Mouse (Mus musculus): Measurements from ENCODE around the gene Pik3ca. TPM values are rescaled to one million over a fixed set of nuclear protein-coding genes. Genes with fewer than 3 reads are reported as not detected.

The Pik3ca gene
- polyA plus RNA-seq, 1 experiment = 24.0 TPM

DNA sequence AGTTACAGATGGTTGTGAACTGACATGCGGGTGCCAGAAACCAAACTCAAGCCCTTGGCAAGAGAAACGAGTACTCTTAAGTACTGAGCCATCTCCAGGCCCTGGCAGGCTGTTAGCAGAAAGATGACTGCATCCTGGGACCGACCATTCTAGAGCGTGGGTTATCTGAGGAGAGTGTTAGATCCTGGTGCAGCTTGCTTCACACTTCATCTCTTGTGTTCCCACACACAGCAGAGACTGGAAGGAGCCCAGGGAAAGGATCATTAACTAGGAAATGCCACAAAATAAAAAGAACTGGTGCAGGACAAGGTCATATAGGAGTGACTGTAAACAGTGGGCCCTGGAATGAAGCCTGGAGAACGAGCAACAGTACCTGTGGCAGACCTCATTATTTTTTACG is 73.6 kb downstream of the Pik3ca start:
- Histone ChIP-seq H3K4me3 (ENCODE audit: low read depth, low read length) (no peak overlapping the region), H3K36me3 (ENCODE audit: control insufficient read depth, insufficient read depth, low read length, poor library complexity, severe bottlenecking) (no peaks in the 10 kb centered on the region), H3K27ac (ENCODE audit: insufficient read depth, low read length) (no peak overlapping the region), H3K9me3 (replicated peaks; ENCODE audit: control insufficient read depth, insufficient read depth, low read length, poor library complexity, severe bottlenecking) (no peaks in the 10 kb centered on the region), H3K27me3 (ENCODE audit: control insufficient read depth, insufficient read depth, low read length, poor library complexity, severe bottlenecking) (no peaks in the 10 kb centered on the region), H3K9ac (ENCODE audit: low read depth, poor library complexity, severe bottlenecking) (no peak overlapping the region), H3K4me1 (ENCODE audit: control insufficient read depth, insufficient read depth, low read length) (no peaks in the 10 kb centered on the region)
- TF ChIP-seq CTCF (IDR thresholded peaks at IDR 0.05; ENCODE audit: low read depth, low read length) = no peak
- no peak for TF ChIP-seq POLR2A (IDR thresholded peaks at IDR 0.05; ENCODE audit: insufficient read depth, low read length)
- TF ChIP-seq EP300 (IDR thresholded peaks at IDR 0.05; ENCODE audit: insufficient read depth, low read depth, low read length) = no peak

DNA sequence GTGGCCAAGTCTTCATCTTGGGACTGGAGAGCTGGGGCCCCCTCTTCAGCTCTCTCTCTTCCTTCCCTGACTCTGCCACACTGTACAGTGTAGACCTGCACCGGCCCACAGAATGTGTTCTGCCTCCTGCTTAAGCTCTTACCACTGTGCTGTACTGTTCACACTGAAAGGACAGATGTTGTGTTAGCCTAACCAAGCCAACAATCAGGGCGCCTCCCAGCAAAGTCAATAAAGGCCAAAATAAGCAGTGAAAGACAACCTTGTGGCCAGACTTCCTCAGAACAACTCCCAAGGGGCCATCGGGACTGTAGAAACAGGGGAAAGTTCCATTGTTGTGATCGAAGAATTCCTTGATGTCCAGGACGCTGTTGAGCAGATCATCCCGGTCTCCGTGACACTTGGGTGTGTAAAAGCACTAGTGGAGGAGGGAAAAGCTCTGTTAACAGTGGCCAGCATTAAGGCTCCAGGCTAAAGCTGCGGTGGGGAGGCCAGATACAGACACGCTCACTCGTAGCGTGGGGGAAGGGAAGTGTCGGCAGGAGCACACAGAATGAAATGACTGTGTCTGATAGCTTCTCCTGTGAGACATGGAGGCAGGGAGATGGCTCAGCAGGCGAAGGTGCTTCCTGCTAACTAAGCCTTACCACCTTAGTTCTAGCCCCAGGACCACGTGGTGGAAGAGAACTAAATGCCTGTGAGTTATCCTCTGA is 74.9 kb downstream of the Pik3ca start:
- Histone ChIP-seq H3K27ac (ENCODE audit: insufficient read depth, low read length) (no peak overlapping the region), H3K27me3 (ENCODE audit: control insufficient read depth, insufficient read depth, low read length, poor library complexity, severe bottlenecking) (no peaks in the 10 kb centered on the region), H3K9me3 (replicated peaks; ENCODE audit: control insufficient read depth, insufficient read depth, low read length, poor library complexity, severe bottlenecking) (no peaks in the 10 kb centered on the region), H3K4me3 (ENCODE audit: low read depth, low read length) (no peak overlapping the region), H3K9ac (ENCODE audit: low read depth, poor library complexity, severe bottlenecking) (no peak overlapping the region), H3K4me1 (ENCODE audit: control insufficient read depth, insufficient read depth, low read length) (no peaks in the 10 kb centered on the region), H3K36me3 (ENCODE audit: control insufficient read depth, insufficient read depth, low read length, poor library complexity, severe bottlenecking) (no peaks in the 10 kb centered on the region)
- TF ChIP-seq POLR2A (IDR thresholded peaks at IDR 0.05; ENCODE audit: insufficient read depth, low read length) (no peak), EP300 (IDR thresholded peaks at IDR 0.05; ENCODE audit: insufficient read depth, low read depth, low read length) (no peak), CTCF (IDR thresholded peaks at IDR 0.05; ENCODE audit: low read depth, low read length) (no peak)

DNA sequence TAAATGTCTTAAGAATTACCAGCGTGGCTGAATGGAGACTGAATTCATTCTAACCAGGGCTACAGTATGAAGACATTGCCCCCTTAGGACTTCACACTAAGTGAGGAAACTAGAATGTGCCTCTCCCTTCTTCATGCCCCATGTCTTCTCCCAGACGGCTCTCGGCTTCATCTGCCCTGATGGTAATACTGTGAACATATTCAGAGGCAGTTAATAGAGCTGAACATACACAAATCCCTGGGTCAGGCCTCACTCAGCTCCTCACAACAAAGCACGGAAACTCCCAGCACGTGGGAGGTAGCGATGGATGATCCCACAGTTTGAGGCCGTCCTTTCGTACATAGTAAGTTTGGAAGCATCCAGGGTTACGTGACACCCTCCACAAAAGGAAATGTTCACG is 75.7 kb downstream of the Pik3ca start:
- H3K36me3 ChIP-seq (ENCODE audit: control insufficient read depth, insufficient read depth, low read length, poor library complexity, severe bottlenecking) = no peaks in the 10 kb centered on the region
- H3K4me1 ChIP-seq (ENCODE audit: control insufficient read depth, insufficient read depth, low read length) = no peaks in the 10 kb centered on the region
- no peak for TF ChIP-seq CTCF (IDR thresholded peaks at IDR 0.05; ENCODE audit: low read depth, low read length)
- TF ChIP-seq EP300 (IDR thresholded peaks at IDR 0.05; ENCODE audit: insufficient read depth, low read depth, low read length) = no peak
- no peak for TF ChIP-seq POLR2A (IDR thresholded peaks at IDR 0.05; ENCODE audit: insufficient read depth, low read length)

GRCm38 (mm10) chr3:32479961-32480360 is 82.5 kb downstream of the Pik3ca start:
- Histone ChIP-seq H3K27ac (ENCODE audit: insufficient read depth, low read length) (no peak overlapping the region), H3K4me3 (ENCODE audit: low read depth, low read length) (no peak overlapping the region), H3K36me3 (ENCODE audit: control insufficient read depth, insufficient read depth, low read length, poor library complexity, severe bottlenecking) (no peaks in the 10 kb centered on the region), H3K4me1 (ENCODE audit: control insufficient read depth, insufficient read depth, low read length) (no peaks in the 10 kb centered on the region), H3K9me3 (replicated peaks; ENCODE audit: control insufficient read depth, insufficient read depth, low read length, poor library complexity, severe bottlenecking) (no peaks in the 10 kb centered on the region), H3K27me3 (ENCODE audit: control insufficient read depth, insufficient read depth, low read length, poor library complexity, severe bottlenecking) (no peaks in the 10 kb centered on the region), H3K9ac (ENCODE audit: low read depth, poor library complexity, severe bottlenecking) (no peak overlapping the region)
- TF ChIP-seq CTCF (IDR thresholded peaks at IDR 0.05; ENCODE audit: low read depth, low read length) = no peak
- no peak for TF ChIP-seq POLR2A (IDR thresholded peaks at IDR 0.05; ENCODE audit: insufficient read depth, low read length)
- TF ChIP-seq EP300 (IDR thresholded peaks at IDR 0.05; ENCODE audit: insufficient read depth, low read depth, low read length) = no peak

More for the DNA sequence above, 75.7 kb downstream of the Pik3ca start:
- no peak overlapping the region for H3K4me3 ChIP-seq (ENCODE audit: low read depth, low read length)
- H3K27me3 ChIP-seq (ENCODE audit: control insufficient read depth, insufficient read depth, low read length, poor library complexity, severe bottlenecking) = no peaks in the 10 kb centered on the region
- H3K27ac ChIP-seq (ENCODE audit: insufficient read depth, low read length) = no peak overlapping the region
- H3K9ac ChIP-seq (ENCODE audit: low read depth, poor library complexity, severe bottlenecking) = no peak overlapping the region
- H3K9me3 ChIP-seq (replicated peaks; ENCODE audit: control insufficient read depth, insufficient read depth, low read length, poor library complexity, severe bottlenecking) = no peaks in the 10 kb centered on the region

DNA sequence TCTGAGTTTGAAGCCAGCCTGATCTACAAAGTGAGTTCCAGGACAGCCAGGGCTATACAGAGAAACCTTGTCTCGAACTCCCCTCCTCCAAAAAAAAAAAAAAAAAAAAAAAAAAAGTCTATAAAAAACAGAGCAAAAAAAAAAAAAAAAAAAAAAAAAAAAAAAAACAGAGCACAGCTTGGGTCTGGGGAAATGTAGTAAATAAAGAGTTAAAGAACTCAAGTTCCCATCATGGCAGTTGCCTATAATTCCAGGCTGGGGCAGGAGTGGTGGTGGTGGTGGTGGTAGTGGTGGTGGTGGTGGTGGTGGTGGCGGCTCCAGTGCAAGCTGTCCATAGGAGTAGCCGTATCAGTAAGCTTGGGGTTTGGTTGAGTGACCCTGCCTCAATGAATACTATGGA is 85.6 kb downstream of the Pik3ca start:
- no peaks in the 10 kb centered on the region for H3K4me1 ChIP-seq (ENCODE audit: control insufficient read depth, insufficient read depth, low read length)
- no peak for TF ChIP-seq EP300 (IDR thresholded peaks at IDR 0.05; ENCODE audit: insufficient read depth, low read depth, low read length)
- TF ChIP-seq CTCF (IDR thresholded peaks at IDR 0.05; ENCODE audit: low read depth, low read length) = no peak
- TF ChIP-seq POLR2A (IDR thresholded peaks at IDR 0.05; ENCODE audit: insufficient read depth, low read length) = no peak
- H3K9me3 ChIP-seq (replicated peaks; ENCODE audit: control insufficient read depth, insufficient read depth, low read length, poor library complexity, severe bottlenecking) = no peaks in the 10 kb centered on the region
- no peaks in the 10 kb centered on the region for H3K27me3 ChIP-seq (ENCODE audit: control insufficient read depth, insufficient read depth, low read length, poor library complexity, severe bottlenecking)
- no peak overlapping the region for H3K27ac ChIP-seq (ENCODE audit: insufficient read depth, low read length)
- H3K9ac ChIP-seq (ENCODE audit: low read depth, poor library complexity, severe bottlenecking) = no peak overlapping the region
- H3K4me3 ChIP-seq (ENCODE audit: low read depth, low read length) = no peak overlapping the region
- no peaks in the 10 kb centered on the region for H3K36me3 ChIP-seq (ENCODE audit: control insufficient read depth, insufficient read depth, low read length, poor library complexity, severe bottlenecking)

DNA sequence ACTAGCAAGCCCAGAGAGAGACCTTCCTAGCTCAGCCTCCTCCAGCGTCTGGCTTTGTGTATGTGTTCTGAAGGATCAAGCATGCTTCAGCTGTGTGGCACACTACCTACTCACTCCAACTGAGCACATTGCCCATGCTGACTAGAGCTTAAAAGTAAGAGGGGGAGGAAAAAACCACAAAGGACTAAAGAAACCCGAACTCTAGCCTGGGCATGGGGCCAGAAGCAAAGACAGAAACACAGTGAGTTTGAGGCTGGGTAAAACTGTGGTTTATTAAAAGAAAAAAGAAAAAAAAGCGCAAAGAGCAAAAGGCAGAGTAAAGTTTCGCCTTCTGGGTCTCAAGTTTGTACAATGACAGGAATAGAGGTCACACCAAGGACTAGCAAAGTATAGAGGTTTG is 89.1 kb downstream of the Pik3ca start:
- Histone ChIP-seq H3K36me3 (ENCODE audit: control insufficient read depth, insufficient read depth, low read length, poor library complexity, severe bottlenecking) (no peaks in the 10 kb centered on the region), H3K9me3 (replicated peaks; ENCODE audit: control insufficient read depth, insufficient read depth, low read length, poor library complexity, severe bottlenecking) (no peaks in the 10 kb centered on the region), H3K9ac (ENCODE audit: low read depth, poor library complexity, severe bottlenecking) (no peak overlapping the region), H3K27me3 (ENCODE audit: control insufficient read depth, insufficient read depth, low read length, poor library complexity, severe bottlenecking) (no peaks in the 10 kb centered on the region), H3K4me1 (ENCODE audit: control insufficient read depth, insufficient read depth, low read length) (no peaks in the 10 kb centered on the region), H3K27ac (ENCODE audit: insufficient read depth, low read length) (no peak overlapping the region), H3K4me3 (ENCODE audit: low read depth, low read length) (no peak overlapping the region)
- no peak for TF ChIP-seq EP300 (IDR thresholded peaks at IDR 0.05; ENCODE audit: insufficient read depth, low read depth, low read length)
- TF ChIP-seq POLR2A (IDR thresholded peaks at IDR 0.05; ENCODE audit: insufficient read depth, low read length) = no peak
- TF ChIP-seq CTCF (IDR thresholded peaks at IDR 0.05; ENCODE audit: low read depth, low read length) = no peak
